Mouse (Mus musculus): Measurements from ENCODE around the gene Vmn2r95.

DNA sequence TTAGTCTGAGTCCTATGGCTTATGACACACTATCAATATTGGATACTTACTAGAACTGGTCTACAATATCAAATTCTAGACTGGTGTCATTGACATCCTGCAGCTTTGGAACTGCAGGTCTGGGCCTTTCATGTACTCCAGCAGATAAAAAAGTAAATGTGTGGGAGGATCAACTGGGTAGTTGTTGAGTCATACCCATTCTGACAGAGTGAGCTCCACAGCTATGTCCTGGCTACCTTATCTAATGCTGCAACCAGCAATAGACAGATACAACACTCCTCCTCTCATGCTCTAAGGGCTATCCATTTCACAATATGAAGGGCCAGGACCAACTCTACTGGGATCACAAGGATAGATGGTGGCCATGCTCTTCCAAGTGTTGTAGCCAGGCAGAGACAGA, 38.8 kb downstream of the Vmn2r95 start:
- TF ChIP-seq EP300 (IDR thresholded peaks at IDR 0.05; ENCODE audit: insufficient read depth, low read depth, low read length) = no peak
- no peak for TF ChIP-seq CTCF (IDR thresholded peaks at IDR 0.05)
- no peak for TF ChIP-seq POLR2A (IDR thresholded peaks at IDR 0.05; ENCODE audit: insufficient read depth, low read depth, low read length)
